Mouse (Mus musculus): ENCODE measurements around the gene Fer1l4. TPM values are rescaled to one million over a fixed set of nuclear protein-coding genes. Genes with fewer than 3 reads are reported as not detected.

Fer1l4 gene
- polyA plus RNA-seq, 1 experiment = not detected

- no peak for TF ChIP-seq CTCF (IDR thresholded peaks at IDR 0.05; ENCODE audit: low read depth, low read length)
- TF ChIP-seq POLR2A (IDR thresholded peaks at IDR 0.05; ENCODE audit: borderline replicate concordance, low read depth, low read length) = no peak
- H3K27ac ChIP-seq (ENCODE audit: insufficient read depth, low read depth, low read length) = no peak overlapping the region
- H3K4me3 ChIP-seq (ENCODE audit: insufficient read depth, low read length) = no peak overlapping the region
Observed at GRCm38 (mm10) chr2:156021219-156021618, 31.5 kb downstream of the Fer1l4 start.

GRCm38 (mm10) chr2:156018106-156018505 is 34.6 kb downstream of the Fer1l4 start:
- Histone ChIP-seq H3K4me3 (ENCODE audit: insufficient read depth, low read length) (no peak overlapping the region), H3K4me1 (ENCODE audit: control insufficient read depth, insufficient read depth, low read length) (no peaks in the 10 kb centered on the region), H3K27ac (ENCODE audit: insufficient read depth, low read depth, low read length) (no peak overlapping the region)
- no peak for TF ChIP-seq POLR2A (IDR thresholded peaks at IDR 0.05; ENCODE audit: borderline replicate concordance, low read depth, low read length)
- no peak for TF ChIP-seq CTCF (IDR thresholded peaks at IDR 0.05; ENCODE audit: low read depth, low read length)

More at GRCm38 (mm10) chr2:156021219-156021618, 31.5 kb downstream of the Fer1l4 start:
- no peaks in the 10 kb centered on the region for H3K4me1 ChIP-seq (ENCODE audit: control insufficient read depth, insufficient read depth, low read length)

- Histone ChIP-seq H3K4me3 (ENCODE audit: insufficient read depth, low read length) (peak within 1 kb of the TSS; percentile 79), H3K27ac (ENCODE audit: insufficient read depth, low read depth, low read length) (peak within 1 kb of the TSS; percentile 9; the same call in 1 of the 2 replicates), H3K4me1 (ENCODE audit: control insufficient read depth, insufficient read depth, low read length) (peaks cover 6% of the 10 kb centered on the region)
- TF ChIP-seq POLR2A (IDR thresholded peaks at IDR 0.05; ENCODE audit: borderline replicate concordance, low read depth, low read length) (no peak), CTCF (IDR thresholded peaks at IDR 0.05; ENCODE audit: low read depth, low read length) (no peak)
Observed at GRCm38 (mm10) chr2:156007888-156008532, 44.7 kb downstream of the Fer1l4 start, which contains the start of the genes 6430550D23Rik and Ergic3. Gene 6430550D23Rik, minus strand, starts transcription at chr2:156007977. Gene Ergic3, plus strand, starts transcription at chr2:156008045.

- TF ChIP-seq POLR2A (IDR thresholded peaks at IDR 0.05; ENCODE audit: borderline replicate concordance, low read depth, low read length) (no peak), CTCF (IDR thresholded peaks at IDR 0.05; ENCODE audit: low read depth, low read length) (peak; percentile 18; the same call in 1 of the 2 replicates)
- H3K4me1 ChIP-seq (ENCODE audit: control insufficient read depth, insufficient read depth, low read length) = peaks cover 6% of the 10 kb centered on the region
- H3K27ac ChIP-seq (ENCODE audit: insufficient read depth, low read depth, low read length) = no peak overlapping the region
- H3K4me3 ChIP-seq (ENCODE audit: insufficient read depth, low read length) = no peak overlapping the region
Observed at GRCm38 (mm10) chr2:156005393-156005792, 47.4 kb downstream of the Fer1l4 start.

DNA sequence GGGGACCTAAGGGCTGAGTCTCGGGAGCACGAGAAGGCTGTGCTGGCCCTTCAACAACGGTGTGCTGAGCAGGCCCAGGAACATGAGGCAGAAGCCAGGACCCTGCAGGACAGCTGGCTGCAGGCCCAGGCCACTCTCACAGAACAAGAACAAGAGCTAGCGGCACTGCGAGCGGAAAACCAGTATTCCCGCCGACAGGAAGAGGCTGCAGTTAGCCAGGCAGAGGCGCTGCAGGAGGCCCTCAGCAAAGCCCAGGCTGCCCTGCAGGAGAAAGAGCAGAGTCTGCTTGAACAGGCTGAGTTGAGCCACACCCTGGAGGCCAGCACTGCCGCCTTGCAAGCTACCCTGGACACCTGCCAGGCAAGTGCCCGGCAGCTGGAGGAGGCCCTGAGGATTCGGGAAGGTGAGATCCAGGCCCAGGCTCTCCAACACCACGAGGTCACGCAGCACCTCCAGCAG is 60.9 kb downstream of the Fer1l4 start:
- TF ChIP-seq CTCF (IDR thresholded peaks at IDR 0.05; ENCODE audit: low read depth, low read length) (no peak), POLR2A (IDR thresholded peaks at IDR 0.05; ENCODE audit: borderline replicate concordance, low read depth, low read length) (no peak)
- peaks cover 8% of the 10 kb centered on the region for H3K4me1 ChIP-seq (ENCODE audit: control insufficient read depth, insufficient read depth, low read length)
- no peak overlapping the region for H3K4me3 ChIP-seq (ENCODE audit: insufficient read depth, low read length)
- H3K27ac ChIP-seq (ENCODE audit: insufficient read depth, low read depth, low read length) = no peak overlapping the region

DNA sequence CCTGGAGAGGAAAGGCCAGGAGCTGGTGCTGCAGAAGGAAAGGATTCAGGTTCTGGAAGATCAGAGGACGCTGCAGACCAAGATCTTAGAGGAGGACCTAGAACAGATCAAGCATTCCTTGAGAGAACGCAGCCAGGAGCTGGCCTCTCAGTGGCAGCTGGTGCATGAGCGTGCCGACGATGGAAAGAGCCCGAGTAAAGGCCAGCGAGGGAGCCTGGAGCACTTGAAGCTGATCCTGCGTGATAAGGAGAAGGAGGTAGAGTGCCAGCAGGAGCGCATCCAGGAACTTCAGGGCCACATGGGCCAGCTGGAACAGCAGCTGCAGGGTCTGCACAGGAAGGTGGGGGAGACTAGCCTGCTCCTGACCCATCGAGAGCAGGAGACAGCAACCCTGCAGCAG is 61.6 kb downstream of the Fer1l4 start:
- peaks cover 3% of the 10 kb centered on the region; the same call in 1 of the 2 replicates for H3K4me1 ChIP-seq (ENCODE audit: control insufficient read depth, insufficient read depth, low read length)
- no peak overlapping the region for H3K4me3 ChIP-seq (ENCODE audit: insufficient read depth, low read length)
- H3K27ac ChIP-seq (ENCODE audit: insufficient read depth, low read depth, low read length) = no peak overlapping the region
- TF ChIP-seq CTCF (IDR thresholded peaks at IDR 0.05; ENCODE audit: low read depth, low read length) (no peak), POLR2A (IDR thresholded peaks at IDR 0.05; ENCODE audit: borderline replicate concordance, low read depth, low read length) (no peak)

DNA sequence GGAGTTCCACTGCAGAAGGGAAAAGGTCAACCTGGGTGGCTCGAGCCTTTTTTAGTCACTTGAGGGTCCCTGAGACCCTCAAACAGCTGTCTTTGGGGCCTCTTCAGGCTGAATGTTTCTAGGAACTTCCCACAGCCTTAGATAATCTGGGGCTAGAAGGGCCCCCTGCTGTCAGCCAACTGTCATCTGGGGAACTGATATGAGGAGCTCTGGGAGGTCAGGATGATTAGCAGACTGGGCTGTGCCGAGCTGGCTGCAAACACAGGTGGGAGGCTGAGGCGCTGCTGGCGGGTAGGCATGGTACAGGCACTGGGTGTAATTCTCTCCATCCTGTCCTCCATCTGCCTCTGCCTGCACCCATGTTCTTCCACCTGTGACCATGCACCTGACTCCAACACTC is 63.7 kb downstream of the Fer1l4 start:
- no peak overlapping the region for H3K4me3 ChIP-seq (ENCODE audit: insufficient read depth, low read length)
- no peak for TF ChIP-seq POLR2A (IDR thresholded peaks at IDR 0.05; ENCODE audit: borderline replicate concordance, low read depth, low read length)
- TF ChIP-seq CTCF (IDR thresholded peaks at IDR 0.05; ENCODE audit: low read depth, low read length) = no peak
- H3K27ac ChIP-seq (ENCODE audit: insufficient read depth, low read depth, low read length) = no peak overlapping the region

GRCm38 (mm10) chr2:155987131-155987530 is 65.6 kb downstream of the Fer1l4 start:
- Histone ChIP-seq H3K4me1 (ENCODE audit: control insufficient read depth, insufficient read depth, low read length) (no peaks in the 10 kb centered on the region), H3K27ac (ENCODE audit: insufficient read depth, low read depth, low read length) (no peak overlapping the region), H3K4me3 (ENCODE audit: insufficient read depth, low read length) (no peak overlapping the region)
- TF ChIP-seq CTCF (IDR thresholded peaks at IDR 0.05; ENCODE audit: low read depth, low read length) (no peak), POLR2A (IDR thresholded peaks at IDR 0.05; ENCODE audit: borderline replicate concordance, low read depth, low read length) (no peak)

More for the DNA sequence above, 63.7 kb downstream of the Fer1l4 start:
- no peaks in the 10 kb centered on the region for H3K4me1 ChIP-seq (ENCODE audit: control insufficient read depth, insufficient read depth, low read length)

- no peak overlapping the region for H3K4me3 ChIP-seq (ENCODE audit: insufficient read depth, low read length)
- H3K4me1 ChIP-seq (ENCODE audit: control insufficient read depth, insufficient read depth, low read length) = peaks cover 6% of the 10 kb centered on the region
- TF ChIP-seq POLR2A (IDR thresholded peaks at IDR 0.05; ENCODE audit: borderline replicate concordance, low read depth, low read length) (no peak), CTCF (IDR thresholded peaks at IDR 0.05; ENCODE audit: low read depth, low read length) (no peak)
- H3K27ac ChIP-seq (ENCODE audit: insufficient read depth, low read depth, low read length) = no peak overlapping the region
Observed at GRCm38 (mm10) chr2:155985776-155986175, 67.0 kb downstream of the Fer1l4 start.

DNA sequence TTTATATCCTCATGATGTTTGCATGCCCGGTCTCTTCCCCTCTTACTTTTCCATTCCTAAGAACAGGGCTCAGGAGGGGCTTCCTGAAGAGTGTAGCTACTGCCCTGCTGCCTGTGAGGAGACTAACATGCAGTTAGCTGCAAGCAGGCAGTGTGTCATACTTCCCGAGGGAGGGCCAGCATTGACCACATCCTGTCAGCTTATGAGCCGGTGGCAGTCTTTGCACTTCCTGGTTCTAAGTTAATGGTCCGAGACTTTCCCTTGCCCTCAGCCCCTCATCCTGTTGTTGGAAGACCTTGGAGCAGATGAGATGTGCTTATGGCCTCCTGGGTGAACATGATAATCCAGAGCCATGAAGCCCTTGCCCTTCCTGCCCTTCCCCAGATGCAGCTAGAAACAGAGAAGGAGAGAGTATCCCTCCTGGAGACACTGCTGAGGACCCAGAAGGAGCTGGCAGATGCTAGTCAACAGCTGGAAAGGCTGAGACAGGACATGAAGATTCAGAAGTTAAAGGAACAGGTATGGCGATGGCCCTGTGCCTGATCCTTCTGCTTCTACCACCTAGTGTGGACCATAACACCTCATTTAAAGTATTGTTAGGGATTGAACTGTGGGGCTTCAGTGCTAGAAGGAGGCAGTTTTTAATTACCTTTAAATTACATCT is 73.3 kb downstream of the Fer1l4 start:
- H3K4me3 ChIP-seq (ENCODE audit: insufficient read depth, low read length) = peak overlapping the region; percentile 60
- peak overlapping the region; percentile 98 for H3K27ac ChIP-seq (ENCODE audit: insufficient read depth, low read depth, low read length)
- H3K4me1 ChIP-seq (ENCODE audit: control insufficient read depth, insufficient read depth, low read length) = peaks cover 25% of the 10 kb centered on the region
- TF ChIP-seq POLR2A (IDR thresholded peaks at IDR 0.05; ENCODE audit: borderline replicate concordance, low read depth, low read length) (no peak), CTCF (IDR thresholded peaks at IDR 0.05; ENCODE audit: low read depth, low read length) (no peak)
